14 mouse cellular contexts compared by ENCODE assay signal in genomic region chr3:98319190-98319589, GRCm38 (mm10). TPM values are rescaled to one million over a fixed set of nuclear protein-coding genes. Genes with fewer than 3 reads are reported as not detected.
A peak's percentile ranks its signal among the peaks of the same experiment; 100 is the strongest.
DNase-seq lines count a peak whose midpoint lies in the region; ATAC-seq and TF ChIP-seq lines count a peak whose summit lies in the region.
"Had no signal": no experiment of that assay in that cellular context is flagged by ENCODE, and none has a peak within 500 bp of the region (broad histone marks: within the 10 kb centered on the region; RNA-seq: fewer than 3 reads in every experiment).

No protein-coding gene starts in this region.

- H3K27ac ChIP-seq in left cerebral cortex, adult 2 months, result peak overlapping the region; percentile 61; the same call in 1 of the 2 replicates
- no peak overlapping the region for H3K27ac ChIP-seq in embryonic facial prominence, embryonic 11.5 days (replicated peaks; ENCODE audit: low read depth, low read length)
- H3K27ac ChIP-seq in hindbrain, embryonic 15.5 days (replicated peaks), result peak overlapping the region; percentile 76
- H3K27ac ChIP-seq in neural tube, embryonic 14.5 days (ENCODE audit: low read depth, low read length), result peak overlapping the region; percentile 69
- H3K27ac ChIP-seq: liver, embryonic 15.5 days had no signal

- H3K4me3 ChIP-seq in left cerebral cortex, adult 2 months, result no peak overlapping the region
- no peak overlapping the region for H3K4me3 ChIP-seq in embryonic facial prominence, embryonic 11.5 days (ENCODE audit: low read depth, low read length)
- H3K4me3 ChIP-seq in hindbrain, embryonic 15.5 days, result no peak overlapping the region
- H3K4me3 ChIP-seq in neural tube, embryonic 14.5 days (ENCODE audit: low read depth, low read length), result no peak overlapping the region
- H3K4me3 ChIP-seq: liver, embryonic 15.5 days had no signal

- H3K27me3 ChIP-seq in embryonic facial prominence, embryonic 11.5 days (ENCODE audit: control insufficient read depth, insufficient read depth, low read length), result no peaks in the 10 kb centered on the region
- H3K27me3 ChIP-seq in hindbrain, embryonic 15.5 days, result no peaks in the 10 kb centered on the region
- H3K27me3 ChIP-seq in neural tube, embryonic 14.5 days (ENCODE audit: control insufficient read depth, insufficient read depth, low read length), result no peaks in the 10 kb centered on the region
- H3K27me3 ChIP-seq: liver, embryonic 15.5 days had no signal

- peak; percentile 63; the same call in 1 of the 2 replicates for ATAC-seq in embryonic facial prominence, embryonic 11.5 days (replicated peaks; ENCODE audit: insufficient number of reproducible peaks, low FRiP score, low TSS enrichment, low read depth)
- ATAC-seq in hindbrain, embryonic 15.5 days (ENCODE audit: low FRiP score, low read depth), result peak; percentile 93
- ATAC-seq in neural tube, embryonic 14.5 days (ENCODE audit: low read depth), result peak; percentile 90
- no peak for ATAC-seq in megakaryocyte, adult 5-6 weeks (ENCODE audit: poor library complexity, severe bottlenecking)
- ATAC-seq: activated CD4-positive, CD25-positive, alpha-beta regulatory T cell, adult 4 months had no signal

- no peak for TF ChIP-seq CTCF in left cerebral cortex, adult 2 months (IDR thresholded peaks at IDR 0.05)

- no peaks in the 10 kb centered on the region for H3K4me1 ChIP-seq in embryonic facial prominence, embryonic 11.5 days (ENCODE audit: control insufficient read depth, insufficient read depth, low read length)
- peaks cover 15% of the 10 kb centered on the region; the same call in 1 of the 2 replicates for H3K4me1 ChIP-seq in hindbrain, embryonic 15.5 days (replicated peaks)
- H3K4me1 ChIP-seq in neural tube, embryonic 14.5 days (ENCODE audit: control insufficient read depth, insufficient read depth, low read length), result no peaks in the 10 kb centered on the region
- H3K4me1 ChIP-seq: liver, embryonic 15.5 days had no signal

- intact Hi-C loops in left cerebral cortex, adult 2 months (cut with DNase I), result no loop called here

- no peak overlapping the region for H3K4me2 ChIP-seq in embryonic facial prominence, embryonic 11.5 days (ENCODE audit: low read depth, low read length)
- H3K4me2 ChIP-seq in hindbrain, embryonic 15.5 days, result no peak overlapping the region
- no peak overlapping the region for H3K4me2 ChIP-seq in neural tube, embryonic 14.5 days (ENCODE audit: low read depth, low read length)
- H3K4me2 ChIP-seq: liver, embryonic 15.5 days had no signal

- DNase-seq in left cerebral cortex, adult 2 months (ENCODE audit: extremely low spot score in 1 of 2, low spot score in 2 of 2), result no peak
- no peak for DNase-seq in left cerebral cortex, adult 11 months (ENCODE audit: low spot score)
- peak; percentile 18 for DNase-seq in embryonic facial prominence, embryonic 11.5 days (ENCODE audit: low spot score)
- DNase-seq in heart, adult 9 months (ENCODE audit: low spot score in 2 of 2), result no peak
- no peak for DNase-seq in liver
- DNase-seq: heart, postnatal 4 days; spleen, adult 18-20 months; thymus, postnatal 4 days had no signal

- H3K9ac ChIP-seq in embryonic facial prominence, embryonic 11.5 days (replicated peaks; ENCODE audit: low read length), result no peak overlapping the region
- H3K9ac ChIP-seq in hindbrain, embryonic 15.5 days, result no peak overlapping the region
- no peak overlapping the region for H3K9ac ChIP-seq in neural tube, embryonic 14.5 days (replicated peaks; ENCODE audit: low read depth, low read length)
- H3K9ac ChIP-seq: liver, embryonic 15.5 days had no signal

- peaks cover 2% of the 10 kb centered on the region for H3K36me3 ChIP-seq in embryonic facial prominence, embryonic 11.5 days (replicated peaks; ENCODE audit: control insufficient read depth, insufficient read depth, low read depth, low read length)
- no peaks in the 10 kb centered on the region for H3K36me3 ChIP-seq in hindbrain, embryonic 15.5 days
- no peaks in the 10 kb centered on the region for H3K36me3 ChIP-seq in neural tube, embryonic 14.5 days (ENCODE audit: control insufficient read depth, insufficient read depth, low read length)

- WGBS in embryonic facial prominence, embryonic 11.5 days, result 52% methylated on average over 2 of the region's 2 CpGs
- 19% methylated on average over 2 of the region's 2 CpGs for WGBS in hindbrain, embryonic 15.5 days
- 6% methylated on average over 2 of the region's 2 CpGs for WGBS in neural tube, embryonic 14.5 days

- no peaks in the 10 kb centered on the region for H3K9me3 ChIP-seq in embryonic facial prominence, embryonic 11.5 days (replicated peaks; ENCODE audit: control insufficient read depth, low read length)
- H3K9me3 ChIP-seq in hindbrain, embryonic 15.5 days, result no peaks in the 10 kb centered on the region
- H3K9me3 ChIP-seq in neural tube, embryonic 14.5 days (ENCODE audit: control insufficient read depth, low read length), result no peaks in the 10 kb centered on the region
- H3K9me3 ChIP-seq: liver, embryonic 15.5 days had no signal

RNA-seq across cellular contexts. Expression of gene Phgdh, which starts 20.6 kb away (rescaled TPM):
- 10 to 100 TPM; 52.5 to 52.7 TPM for total RNA-seq in left cerebral cortex, adult 2 months (2021)
- 302 and 306 TPM in 2 replicates for polyA plus RNA-seq in embryonic facial prominence, embryonic 11.5 days (2014; fragmentation: Nextera tagmentation; extraction: Ambion mirVana)
- 179 and 188 TPM in 2 replicates for polyA plus RNA-seq in hindbrain, embryonic 15.5 days (2015; fragmentation: Nextera tagmentation; extraction: Ambion mirVana)
- 163 and 176 TPM in 2 replicates for polyA plus RNA-seq in neural tube, embryonic 14.5 days (2014; fragmentation: Nextera tagmentation; extraction: Ambion mirVana)
- 11.0 and 13.9 TPM in 2 replicates for total RNA-seq in megakaryocyte, adult 5-6 weeks (2015)
- total RNA-seq in megakaryocyte, adult 5-6 weeks (2017), result 59.7 and 75.3 TPM in 2 replicates

RNA-seq across cellular contexts. Expression of gene Hmgcs2, which starts 39.0 kb away (rescaled TPM):
- 1 to 10 TPM; 6.3 to 6.4 TPM for total RNA-seq in left cerebral cortex, adult 2 months (2021)
- 1.7 and 2.1 TPM in 2 replicates for polyA plus RNA-seq in embryonic facial prominence, embryonic 11.5 days (2014; fragmentation: Nextera tagmentation; extraction: Ambion mirVana)
- polyA plus RNA-seq in hindbrain, embryonic 15.5 days (2015; fragmentation: Nextera tagmentation; extraction: Ambion mirVana), result 21.1 and 22.7 TPM in 2 replicates
- polyA plus RNA-seq in neural tube, embryonic 14.5 days (2014; fragmentation: Nextera tagmentation; extraction: Ambion mirVana), result 6.5 and 17.6 TPM in 2 replicates
- total RNA-seq in megakaryocyte, adult 5-6 weeks (2015), result 0.46 TPM in 1 of 2 replicates, not detected in the other
- total RNA-seq in megakaryocyte, adult 5-6 weeks (2017), result 0.11 and 0.24 TPM in 2 replicates
- total RNA-seq: monocyte, adult 5-6 weeks had no signal
- polyA plus RNA-seq: activated CD4-positive, CD25-positive, alpha-beta regulatory T cell, adult 4 months had no signal
